Mouse (Mus musculus): Measurements from ENCODE around the gene Znhit3.
"Not testable (repeated sequence)": the region's sequence is repeated elsewhere in the genome, so short reads cannot be mapped to it uniquely, and the experiment has no call there.

Gene Znhit3

GRCm38 (mm10) chr11:84879007-84879771 lies 37.0 kb downstream of the Znhit3 start:
- no peak for DNase-seq (ENCODE audit: extremely low read depth, low read depth, low spot score)

DNA sequence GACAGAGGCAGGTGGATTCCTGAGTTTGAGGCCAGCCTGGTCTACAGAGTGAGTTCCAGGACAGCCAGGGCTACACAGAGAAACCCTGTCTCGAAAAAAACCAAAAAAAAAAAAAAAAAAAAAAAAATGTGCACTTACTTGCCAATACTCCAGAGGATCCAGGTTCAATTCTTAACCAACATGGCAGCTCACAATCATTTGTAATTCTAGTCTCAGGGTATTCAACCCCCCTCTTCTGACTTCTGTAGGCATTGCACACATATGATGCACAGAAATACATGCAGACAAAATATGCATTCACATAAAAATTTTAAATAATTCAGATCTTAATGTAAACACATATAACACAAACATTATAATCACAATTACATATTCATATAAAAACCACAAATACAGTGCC lies 40.1 kb downstream of the Znhit3 start:
- DNase-seq (ENCODE audit: extremely low read depth, low read depth, low spot score): not testable (repeated sequence)

DNA sequence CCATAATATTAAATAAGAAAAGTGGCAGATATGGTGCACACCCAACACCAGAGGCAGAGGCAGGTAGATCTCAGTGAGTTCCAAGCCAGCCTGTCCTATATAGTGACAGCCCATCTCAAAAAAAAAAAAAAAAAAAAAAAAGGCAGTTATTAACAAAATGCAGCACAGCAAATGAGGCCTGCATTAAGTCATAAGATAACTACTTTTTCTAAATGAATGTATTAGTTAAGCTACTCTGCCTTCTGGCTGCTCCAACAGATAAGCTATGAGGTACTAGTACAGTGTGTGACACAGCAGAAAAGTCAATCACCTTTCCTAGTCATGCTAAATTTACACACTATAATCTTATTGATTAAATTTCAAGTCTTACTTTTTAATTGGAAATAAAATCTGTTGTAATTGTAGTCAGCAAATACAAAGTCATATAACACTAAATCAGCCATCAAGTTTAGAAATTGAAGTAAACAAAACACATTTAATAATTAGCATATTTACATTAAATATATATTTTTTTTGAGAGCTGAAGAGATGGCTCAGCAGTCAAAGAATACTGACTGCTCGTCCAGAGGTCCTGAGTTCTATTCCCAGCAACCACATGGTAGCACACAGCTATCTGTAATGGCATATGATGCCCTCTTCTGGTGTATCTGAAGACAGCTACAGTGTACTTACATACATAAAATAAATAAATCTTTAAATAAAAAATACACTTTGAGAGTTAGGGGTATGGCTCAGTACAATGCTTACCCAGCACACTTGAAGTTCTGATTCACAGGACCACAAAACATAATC lies 42.9 kb downstream of the Znhit3 start:
- no peak for DNase-seq (ENCODE audit: extremely low read depth, low read depth, low spot score)

DNA sequence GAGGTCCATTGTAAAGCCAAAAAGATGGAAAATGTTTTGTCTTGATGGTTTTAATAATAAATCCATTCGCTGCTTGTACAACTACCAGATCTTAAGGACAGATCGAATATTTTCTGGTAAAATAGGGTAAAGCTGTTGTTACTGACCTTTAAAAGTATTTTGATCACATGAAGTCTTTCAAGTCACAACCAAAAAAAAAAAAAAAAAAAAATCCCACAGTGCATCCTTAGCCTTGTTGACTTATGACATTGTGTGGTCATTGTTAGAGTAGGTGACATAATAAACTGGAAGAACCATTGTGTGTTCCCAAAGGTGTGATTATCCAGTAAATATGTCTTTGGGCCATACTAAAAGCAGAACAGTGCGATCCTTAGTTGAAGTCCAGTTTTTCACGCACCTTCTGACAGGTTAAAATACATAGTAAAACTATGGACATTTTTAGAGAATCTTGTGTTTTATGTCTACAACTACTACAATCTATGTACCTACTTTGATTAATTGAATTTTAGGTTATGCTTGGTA lies 44.6 kb downstream of the Znhit3 start:
- DNase-seq (ENCODE audit: extremely low read depth, low read depth, low spot score): no peak

DNA sequence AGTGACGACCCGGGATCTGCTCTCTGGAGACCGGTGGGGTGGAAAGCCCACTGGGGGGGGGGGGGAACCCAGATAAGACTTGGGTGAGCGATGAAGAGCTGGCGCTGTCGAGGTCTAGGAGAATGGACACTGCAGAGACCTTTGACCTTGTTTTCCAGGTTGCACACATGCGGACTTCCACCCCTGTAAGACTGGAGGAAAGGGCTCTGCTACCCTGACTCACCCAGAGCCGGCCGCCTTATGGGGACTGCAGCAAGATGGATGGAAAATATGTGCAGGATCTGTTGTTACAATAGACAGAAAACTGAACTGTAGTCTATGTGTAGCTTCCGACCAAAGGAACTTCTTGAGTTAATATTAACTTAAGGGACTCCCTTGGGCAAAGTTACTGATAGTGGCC lies 45.1 kb downstream of the Znhit3 start:
- DNase-seq (ENCODE audit: extremely low read depth, low read depth, low spot score): no peak

DNA sequence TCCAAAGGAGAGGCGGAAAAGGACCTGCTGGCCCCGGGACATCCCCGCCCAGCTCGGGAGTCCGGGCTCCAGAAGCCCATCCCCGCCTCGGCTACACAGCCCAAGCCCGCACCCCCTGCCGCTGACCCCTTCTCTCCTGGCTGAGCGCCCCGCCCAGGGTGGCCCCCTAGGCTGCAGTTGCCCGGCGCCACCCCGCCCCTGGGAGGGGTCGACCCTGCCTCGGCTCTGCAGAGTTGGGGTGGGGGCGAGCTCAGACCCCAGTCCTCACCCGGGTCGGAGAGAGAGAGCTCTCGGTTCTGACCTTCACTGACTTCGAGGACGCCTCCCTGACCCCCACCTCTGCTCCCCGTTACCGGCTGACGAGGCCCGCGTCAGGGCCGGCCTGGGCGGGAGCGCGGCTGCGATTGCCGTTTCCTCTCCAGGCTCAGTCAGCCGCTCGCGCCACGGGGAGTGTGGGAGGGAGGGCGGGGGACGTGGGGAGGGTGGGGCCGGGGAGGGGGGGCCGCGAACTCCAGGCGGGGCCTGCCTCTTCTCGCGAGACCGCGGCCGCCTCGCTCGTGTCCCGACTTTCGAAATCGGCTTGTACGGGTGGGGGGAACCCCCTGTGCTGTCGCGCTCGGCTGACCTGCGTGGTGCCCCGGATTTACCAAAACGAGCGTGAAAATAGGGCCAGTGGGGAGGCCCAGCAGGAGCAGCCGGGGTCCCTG lies 45.7 kb downstream of the Znhit3 start, which contains the start of gene Ggnbp2:
Gene Ggnbp2, minus strand, starts transcription at position 481 of the 707 bp plus-strand sequence.
- DNase-seq (ENCODE audit: extremely low read depth, low read depth, low spot score): no peak

GRCm38 (mm10) chr11:84869537-84870232 lies 46.5 kb downstream of the Znhit3 start:
- no peak for DNase-seq (ENCODE audit: extremely low read depth, low read depth, low spot score)

- no peak for DNase-seq (ENCODE audit: extremely low read depth, low read depth, low spot score)
Measured at GRCm38 (mm10) chr11:84868786-84869259, 47.3 kb downstream of the Znhit3 start.

DNA sequence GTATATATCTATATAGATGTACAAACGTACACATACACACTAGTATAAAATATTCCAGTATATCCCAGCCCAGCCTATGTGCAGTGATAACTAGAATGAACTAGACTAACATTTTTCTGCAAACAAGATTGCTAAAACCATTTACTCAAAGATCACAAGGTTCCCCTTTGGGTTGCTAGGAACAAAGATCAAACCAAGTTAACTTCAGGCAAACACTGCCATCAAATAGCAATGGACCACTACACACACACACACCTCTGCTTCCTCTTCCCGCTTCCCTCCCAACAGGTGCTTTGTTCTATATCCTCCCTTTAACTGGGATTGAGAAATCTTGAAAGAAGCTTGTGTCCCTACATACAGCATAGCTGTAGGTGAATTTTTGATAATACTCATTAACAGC lies 48.6 kb downstream of the Znhit3 start:
- DNase-seq (ENCODE audit: extremely low read depth, low read depth, low spot score): no peak

DNA sequence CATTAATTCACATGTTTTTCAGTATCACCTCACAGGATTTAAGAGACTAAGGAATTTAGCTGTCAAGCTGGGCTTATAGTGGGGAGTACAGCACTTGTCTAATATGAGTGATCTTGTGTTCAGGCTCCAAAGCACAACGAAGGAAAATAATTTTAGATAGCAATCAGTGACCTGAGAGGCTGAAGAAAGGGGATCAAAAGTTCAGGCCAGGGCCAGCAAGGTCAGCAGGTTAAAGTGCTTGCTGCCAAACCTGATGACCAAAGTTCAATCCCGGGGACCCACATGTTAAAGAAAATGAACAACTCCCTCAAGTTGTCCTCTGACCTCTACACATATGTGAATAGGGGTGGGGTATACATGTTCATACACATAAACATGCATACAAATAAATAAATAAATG lies 50.9 kb downstream of the Znhit3 start:
- DNase-seq (ENCODE audit: extremely low read depth, low read depth, low spot score): no peak

All from fat pad, adult 2 months (tissue).